Mouse (Mus musculus): ENCODE data around the gene Sdha. TPM values are rescaled to one million over a fixed set of nuclear protein-coding genes. Genes with fewer than 3 reads are reported as not detected.
A peak's percentile ranks its signal among the peaks of the same experiment; 100 is the strongest.

The Sdha gene
- total and polyA plus RNA-seq, 2 experiments from 2014 or later = 91.5 to 228 TPM

- H3K4me1 ChIP-seq (ENCODE audit: insufficient read depth, low read length) = no peaks in the 10 kb centered on the region
- ATAC-seq (peak; percentile 85), DNase-seq (ENCODE audit: low spot score) (peak; percentile 74)
- H3K9ac ChIP-seq (replicated peaks; ENCODE audit: low read length) = no peak overlapping the region
- peaks cover 50% of the 10 kb centered on the region for H3K36me3 ChIP-seq (ENCODE audit: insufficient read depth, low read length)
- no peaks in the 10 kb centered on the region for H3K9me3 ChIP-seq (ENCODE audit: low read length)
- no peak overlapping the region for H3K27ac ChIP-seq
- no peaks in the 10 kb centered on the region for H3K27me3 ChIP-seq (ENCODE audit: insufficient read depth, low read length)
- TF ChIP-seq CTCF (IDR thresholded peaks at IDR 0.05; ENCODE audit: low read depth) = peak; percentile 77
- WGBS = 50% methylated on average over 3 of the region's 3 CpGs
- no peak overlapping the region for H3K4me2 ChIP-seq (ENCODE audit: low read depth, low read length)
- H3K4me3 ChIP-seq (ENCODE audit: low read length) = no peak overlapping the region
These were observed 9.0 kb downstream of the Sdha start for GRCm38 (mm10) chr13:74341036-74341435.

DNA sequence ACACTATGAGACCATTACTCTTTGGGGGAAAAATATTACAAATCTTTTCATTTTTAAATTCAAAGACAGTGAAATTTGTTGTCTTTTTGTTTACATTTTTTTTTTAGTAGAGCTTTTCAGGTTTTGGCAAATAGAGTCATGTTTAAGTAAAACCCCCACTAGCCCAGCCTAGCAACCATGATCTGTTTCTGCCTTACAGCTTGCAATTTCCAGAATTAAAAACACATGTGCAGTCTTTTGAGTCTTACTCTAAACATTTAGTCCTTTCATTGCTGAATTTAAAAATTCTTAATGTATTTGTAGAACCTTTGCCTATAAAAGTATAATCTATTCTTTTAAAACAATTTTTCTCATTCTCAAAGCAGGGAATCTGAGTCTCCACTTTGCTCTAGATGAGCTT lies 20.8 kb downstream of the Sdha start:
- Histone ChIP-seq H3K4me2 (ENCODE audit: low read depth, low read length) (no peak overlapping the region), H3K4me3 (ENCODE audit: low read length) (no peak overlapping the region), H3K27me3 (ENCODE audit: insufficient read depth, low read length) (no peaks in the 10 kb centered on the region), H3K4me1 (ENCODE audit: insufficient read depth, low read length) (no peaks in the 10 kb centered on the region), H3K9ac (replicated peaks; ENCODE audit: low read length) (no peak overlapping the region), H3K27ac (no peak overlapping the region), H3K9me3 (ENCODE audit: low read length) (no peaks in the 10 kb centered on the region), H3K36me3 (ENCODE audit: insufficient read depth, low read length) (peaks cover 59% of the 10 kb centered on the region)
- ATAC-seq (no peak), DNase-seq (ENCODE audit: low spot score) (no peak)
- TF ChIP-seq CTCF (IDR thresholded peaks at IDR 0.05; ENCODE audit: low read depth) = no peak

DNA sequence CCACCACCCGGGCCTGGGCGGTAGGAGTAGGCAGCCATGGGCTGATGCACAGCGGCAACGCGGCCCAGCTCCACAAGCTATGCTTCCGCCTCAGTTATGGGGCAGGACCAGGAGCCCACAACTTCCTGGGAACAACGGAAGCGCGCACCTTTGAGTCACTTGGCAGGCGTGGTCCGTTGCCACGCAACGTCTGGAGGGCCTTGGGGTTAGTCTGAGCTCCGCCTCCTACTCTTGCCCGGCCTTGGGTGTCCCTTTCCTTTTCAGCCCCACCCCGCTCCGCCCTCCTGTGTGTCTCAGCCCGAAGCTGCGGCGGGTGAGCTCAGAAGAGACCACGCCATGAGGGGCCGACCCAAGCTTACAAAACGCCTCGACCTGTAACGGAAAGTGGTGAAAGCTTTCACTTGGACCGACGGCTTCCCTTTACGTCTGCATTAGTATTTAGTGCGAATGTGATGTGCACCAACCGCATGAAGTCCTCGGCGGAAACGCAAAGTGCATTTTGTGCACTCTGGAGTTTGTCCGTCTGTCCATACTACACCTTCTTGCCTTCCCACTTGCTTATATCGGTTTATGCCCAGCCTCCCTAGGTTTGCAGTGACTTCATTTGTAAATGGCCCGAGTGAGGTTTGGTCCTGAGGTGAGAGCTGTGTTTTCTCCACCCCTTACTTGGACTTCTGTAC lies 32.8 kb downstream of the Sdha start, which contains the start of gene Pdcd6:
Gene Pdcd6 (minus strand): TSS at position 411 of the 680 bp plus-strand sequence.
- Histone ChIP-seq H3K4me1 (ENCODE audit: insufficient read depth, low read length) (peaks cover 9% of the 10 kb centered on the region; the same call in 1 of the 2 replicates), H3K9ac (replicated peaks; ENCODE audit: low read length) (peak within 1 kb of the TSS; percentile 69), H3K36me3 (ENCODE audit: insufficient read depth, low read length) (peaks cover 24% of the 10 kb centered on the region), H3K27me3 (ENCODE audit: insufficient read depth, low read length) (no peaks in the 10 kb centered on the region), H3K4me3 (ENCODE audit: low read length) (peak within 1 kb of the TSS; percentile 76), H3K4me2 (ENCODE audit: low read depth, low read length) (peak within 1 kb of the TSS; percentile 78), H3K9me3 (ENCODE audit: low read length) (no peaks in the 10 kb centered on the region), H3K27ac (peak within 1 kb of the TSS; percentile 49)
- DNase-seq (ENCODE audit: low spot score) = peak; percentile 95
- WGBS = under 1% methylated on average over 34 of the region's 36 CpGs
- ATAC-seq = peak; percentile 97
- TF ChIP-seq CTCF (IDR thresholded peaks at IDR 0.05; ENCODE audit: low read depth) = no peak

GRCm38 (mm10) chr13:74316789-74317169 lies 33.3 kb downstream of the Sdha start:
- ATAC-seq (no peak), DNase-seq (ENCODE audit: low spot score) (no peak)
- WGBS = 3% methylated on average over 15 of the region's 15 CpGs
- peak overlapping the region; percentile 49; the same call in 1 of the 2 replicates for H3K27ac ChIP-seq
- no peaks in the 10 kb centered on the region for H3K27me3 ChIP-seq (ENCODE audit: insufficient read depth, low read length)
- peaks cover 19% of the 10 kb centered on the region for H3K36me3 ChIP-seq (ENCODE audit: insufficient read depth, low read length)
- H3K9me3 ChIP-seq (ENCODE audit: low read length) = no peaks in the 10 kb centered on the region
- peak overlapping the region; percentile 78 for H3K4me2 ChIP-seq (ENCODE audit: low read depth, low read length)
- peak overlapping the region; percentile 76 for H3K4me3 ChIP-seq (ENCODE audit: low read length)
- no peak for TF ChIP-seq CTCF (IDR thresholded peaks at IDR 0.05; ENCODE audit: low read depth)
- H3K9ac ChIP-seq (replicated peaks; ENCODE audit: low read length) = peak overlapping the region; percentile 69
- H3K4me1 ChIP-seq (ENCODE audit: insufficient read depth, low read length) = peaks cover 9% of the 10 kb centered on the region; the same call in 1 of the 2 replicates

DNA sequence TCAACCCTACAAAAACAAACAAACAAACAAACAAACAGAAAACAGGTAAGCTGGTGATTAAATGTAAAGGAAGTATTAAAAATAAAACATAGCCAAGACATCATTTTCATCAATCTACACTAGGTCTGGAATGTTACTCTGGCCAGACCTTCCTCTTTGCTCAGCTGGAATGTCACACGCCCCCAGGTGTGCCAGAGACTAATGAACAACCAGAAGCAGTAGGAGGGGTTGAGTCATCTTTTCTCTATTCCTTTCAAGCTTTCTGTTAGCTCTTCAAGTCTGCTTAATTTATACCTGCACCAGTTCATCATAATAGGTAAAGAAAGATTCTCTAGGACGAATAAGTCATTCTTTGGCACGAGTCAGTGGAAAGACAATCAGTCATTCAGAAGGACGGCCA lies 33.7 kb downstream of the Sdha start:
- H3K36me3 ChIP-seq (ENCODE audit: insufficient read depth, low read length) = peaks cover 15% of the 10 kb centered on the region
- H3K27ac ChIP-seq = peak overlapping the region; percentile 49; the same call in 1 of the 2 replicates
- H3K4me3 ChIP-seq (ENCODE audit: low read length) = peak overlapping the region; percentile 76
- DNase-seq (ENCODE audit: low spot score) (no peak), ATAC-seq (no peak)
- WGBS = 23% methylated on average over 4 of the region's 4 CpGs
- peaks cover 9% of the 10 kb centered on the region; the same call in 1 of the 2 replicates for H3K4me1 ChIP-seq (ENCODE audit: insufficient read depth, low read length)
- H3K9me3 ChIP-seq (ENCODE audit: low read length) = no peaks in the 10 kb centered on the region
- no peaks in the 10 kb centered on the region for H3K27me3 ChIP-seq (ENCODE audit: insufficient read depth, low read length)
- no peak for TF ChIP-seq CTCF (IDR thresholded peaks at IDR 0.05; ENCODE audit: low read depth)
- peak overlapping the region; percentile 69 for H3K9ac ChIP-seq (replicated peaks; ENCODE audit: low read length)
- H3K4me2 ChIP-seq (ENCODE audit: low read depth, low read length) = peak overlapping the region; percentile 78

GRCm38 (mm10) chr13:74314616-74315015 lies 35.5 kb downstream of the Sdha start:
- ATAC-seq (no peak), DNase-seq (ENCODE audit: low spot score) (no peak)
- peaks cover 21% of the 10 kb centered on the region for H3K36me3 ChIP-seq (ENCODE audit: insufficient read depth, low read length)
- H3K4me1 ChIP-seq (ENCODE audit: insufficient read depth, low read length) = peaks cover 9% of the 10 kb centered on the region; the same call in 1 of the 2 replicates
- H3K27me3 ChIP-seq (ENCODE audit: insufficient read depth, low read length) = no peaks in the 10 kb centered on the region
- no peak for TF ChIP-seq CTCF (IDR thresholded peaks at IDR 0.05; ENCODE audit: low read depth)
- 98% methylated on average over 3 of the region's 3 CpGs for WGBS
- H3K4me3 ChIP-seq (ENCODE audit: low read length) = no peak overlapping the region
- no peak overlapping the region for H3K9ac ChIP-seq (replicated peaks; ENCODE audit: low read length)
- H3K27ac ChIP-seq = no peak overlapping the region
- H3K9me3 ChIP-seq (ENCODE audit: low read length) = no peaks in the 10 kb centered on the region
- H3K4me2 ChIP-seq (ENCODE audit: low read depth, low read length) = no peak overlapping the region

DNA sequence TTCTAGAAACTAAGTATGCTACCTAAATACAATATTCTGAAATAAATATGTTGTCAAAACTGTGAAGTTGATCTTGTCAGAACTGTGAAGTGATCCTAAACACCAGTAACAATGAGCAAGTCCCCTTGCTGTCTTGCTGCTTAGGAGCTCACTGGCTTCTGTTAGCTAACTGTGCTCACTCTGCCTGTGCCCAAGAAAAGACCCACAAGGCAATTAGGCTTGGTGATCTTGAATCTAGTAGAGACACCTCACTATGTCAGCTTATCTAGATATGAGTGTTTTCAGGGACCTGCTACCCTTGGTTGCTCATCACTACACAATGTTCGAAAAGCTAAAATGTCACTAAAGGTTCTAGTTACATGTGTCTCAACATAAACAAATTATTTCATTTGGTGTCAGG lies 44.3 kb downstream of the Sdha start:
- no peak for ATAC-seq
- H3K9ac ChIP-seq (replicated peaks; ENCODE audit: low read length) = no peak overlapping the region
- WGBS = 93% methylated on average over 1 of the region's 1 CpGs
- no peak overlapping the region for H3K27ac ChIP-seq
- no peak for TF ChIP-seq CTCF (IDR thresholded peaks at IDR 0.05; ENCODE audit: low read depth)
- H3K4me1 ChIP-seq (ENCODE audit: insufficient read depth, low read length) = no peaks in the 10 kb centered on the region
- H3K9me3 ChIP-seq (ENCODE audit: low read length) = no peaks in the 10 kb centered on the region
- no peak for DNase-seq (ENCODE audit: low spot score)
- no peak overlapping the region for H3K4me3 ChIP-seq (ENCODE audit: low read length)
- peaks cover 49% of the 10 kb centered on the region for H3K36me3 ChIP-seq (ENCODE audit: insufficient read depth, low read length)
- H3K27me3 ChIP-seq (ENCODE audit: insufficient read depth, low read length) = no peaks in the 10 kb centered on the region
- no peak overlapping the region for H3K4me2 ChIP-seq (ENCODE audit: low read depth, low read length)

Measured in hindbrain, postnatal 0 days (tissue).